Mouse (Mus musculus) lung, embryonic 15.5 days (tissue): ENCODE data around the gene Dlgap3. TPM values are rescaled to one million over a fixed set of nuclear protein-coding genes. Genes with fewer than 3 reads are reported as not detected.

Experiments
- ATAC-seq: fragments of 200-750 bp; cut with Nextera tagmentation; 2 replicates; pipeline ENCODE4 v1.8.0; 2017; ENCODE audit warnings: moderate number of reproducible peaks, borderline replicate concordance; ENCODE audit not compliant: low FRiP score, low TSS enrichment; ENCODE audit errors: extremely low read depth
- H3K27ac ChIP-seq: fragments of 300-500 bp; sonication (generic); 2 replicates; pipeline ENCODE4 v1.5.1; 2015; ENCODE audit warnings: moderate library complexity, mild to moderate bottlenecking, inconsistent platforms
- H3K27me3 ChIP-seq: fragments of 300-500 bp; sonication (generic); 2 replicates; pipeline ENCODE4 v1.6.1; 2015; ENCODE audit warnings: inconsistent platforms
- H3K36me3 ChIP-seq: fragments of 300-500 bp; sonication (generic); 2 replicates; pipeline ENCODE4 v1.6.1; 2015; ENCODE audit warnings: inconsistent platforms
- H3K4me1 ChIP-seq: fragments of 300-500 bp; sonication (generic); 2 replicates; pipeline ENCODE4 v1.6.1; 2015; ENCODE audit warnings: inconsistent platforms
- H3K4me2 ChIP-seq: fragments of 300-500 bp; sonication (generic); 2 replicates; pipeline ENCODE4 v1.6.1; 2015; ENCODE audit warnings: inconsistent platforms, mild to moderate bottlenecking, moderate library complexity
- H3K4me3 ChIP-seq: fragments of 300-500 bp; sonication (generic); 2 replicates; pipeline ENCODE4 v1.5.1; 2015; ENCODE audit warnings: mild to moderate bottlenecking, inconsistent platforms
- H3K9ac ChIP-seq: fragments of 300-500 bp; sonication (generic); 2 replicates; pipeline ENCODE4 v1.6.1; 2015; ENCODE audit warnings: inconsistent platforms
- H3K9me3 ChIP-seq: fragments of 300-500 bp; sonication (generic); 2 replicates; pipeline ENCODE4 v1.6.1; 2016; ENCODE audit warnings: inconsistent platforms
- WGBS: fragments of 180-500 bp; shearing (Covaris S2); methylation state at CpG from one replicate; pipeline ENCODE4 v1.1.7; 2015; 5-methylcytosine and 5-hydroxymethylcytosine counted together
- polyA plus RNA-seq: library from polyadenylated mRNA; unstranded; fragments of >200 nt; fragmentation: Nextera tagmentation; extraction: Ambion mirVana; gene quantifications from 2 replicates; pipeline ENCODE4 v1.2.1, GENCODE M21; 2015

Gene Dlgap3
- polyA plus RNA-seq, 1 experiment from 2014 or later: 0.75 TPM

GRCm38 (mm10) chr4:127177961-127178360 lies 9.0 kb downstream of the Dlgap3 start:
- H3K4me2 ChIP-seq: no peak overlapping the region
- no peaks in the 10 kb centered on the region for H3K36me3 ChIP-seq
- no peak overlapping the region for H3K4me3 ChIP-seq
- ATAC-seq: no peak
- H3K9ac ChIP-seq: no peak overlapping the region
- 63% methylated on average over 11 of the region's 11 CpGs for WGBS
- no peaks in the 10 kb centered on the region for H3K4me1 ChIP-seq
- H3K27me3 ChIP-seq: peaks cover 20% of the 10 kb centered on the region
- no peaks in the 10 kb centered on the region for H3K9me3 ChIP-seq
- H3K27ac ChIP-seq: no peak overlapping the region

DNA sequence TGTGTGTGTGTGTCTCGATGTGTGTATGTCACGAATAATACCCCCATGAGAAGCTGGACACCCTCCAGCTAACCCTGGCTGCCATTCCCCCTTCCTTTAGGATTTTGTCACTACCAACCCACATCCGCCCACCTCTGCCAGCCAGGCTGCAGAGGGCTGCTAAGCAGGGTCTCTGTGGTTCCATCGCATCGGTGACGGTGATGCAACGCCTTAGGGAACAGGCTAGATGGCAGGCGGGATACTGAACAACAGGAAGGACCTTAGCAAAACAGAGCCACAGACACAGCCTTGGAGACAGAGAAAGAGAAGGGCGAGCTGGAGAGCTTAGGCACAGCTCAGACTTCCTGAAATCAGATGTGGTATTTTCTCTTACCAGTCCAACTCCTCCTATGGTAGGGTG lies 9.7 kb downstream of the Dlgap3 start:
- no peak overlapping the region for H3K4me3 ChIP-seq
- H3K9me3 ChIP-seq: no peaks in the 10 kb centered on the region
- H3K27me3 ChIP-seq: peaks cover 20% of the 10 kb centered on the region
- no peaks in the 10 kb centered on the region for H3K4me1 ChIP-seq
- H3K36me3 ChIP-seq: no peaks in the 10 kb centered on the region
- WGBS: 49% methylated on average over 9 of the region's 9 CpGs
- no peak overlapping the region for H3K4me2 ChIP-seq
- no peak overlapping the region for H3K9ac ChIP-seq
- ATAC-seq: no peak
- no peak overlapping the region for H3K27ac ChIP-seq

GRCm38 (mm10) chr4:127179469-127180449 lies 10.8 kb downstream of the Dlgap3 start:
- Histone ChIP-seq H3K4me3 (no peak overlapping the region), H3K27ac (no peak overlapping the region), H3K9me3 (no peaks in the 10 kb centered on the region), H3K9ac (no peak overlapping the region), H3K36me3 (no peaks in the 10 kb centered on the region), H3K27me3 (peaks cover 20% of the 10 kb centered on the region), H3K4me2 (no peak overlapping the region), H3K4me1 (no peaks in the 10 kb centered on the region)
- WGBS: 8% methylated on average over 19 of the region's 19 CpGs
- no peak for ATAC-seq

DNA sequence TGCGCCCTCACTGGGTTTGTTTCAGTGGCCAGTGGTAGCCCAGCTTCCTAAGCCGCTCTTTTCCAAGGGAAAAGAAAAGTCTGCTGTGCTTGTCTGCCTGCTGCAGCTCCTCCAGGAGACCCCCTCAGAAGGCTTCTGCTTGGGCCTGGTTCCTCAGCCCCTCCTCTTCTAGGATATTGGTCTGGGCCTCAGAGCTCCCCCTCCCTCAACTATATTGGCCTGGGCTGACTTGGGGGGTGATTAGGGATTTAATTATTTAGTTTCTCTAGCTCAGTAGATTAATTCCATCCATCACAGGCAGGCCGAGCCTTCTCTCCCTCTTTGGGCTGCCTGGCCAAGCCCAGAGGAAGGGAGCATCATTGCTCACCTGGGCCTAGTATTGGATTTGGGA lies 11.4 kb downstream of the Dlgap3 start:
- no peak for ATAC-seq
- no peak overlapping the region for H3K4me3 ChIP-seq
- WGBS: 67% methylated on average over 3 of the region's 3 CpGs
- H3K36me3 ChIP-seq: no peaks in the 10 kb centered on the region
- no peak overlapping the region for H3K9ac ChIP-seq
- H3K27ac ChIP-seq: no peak overlapping the region
- no peak overlapping the region for H3K4me2 ChIP-seq
- H3K4me1 ChIP-seq: no peaks in the 10 kb centered on the region
- peaks cover 20% of the 10 kb centered on the region for H3K27me3 ChIP-seq
- H3K9me3 ChIP-seq: no peaks in the 10 kb centered on the region

DNA sequence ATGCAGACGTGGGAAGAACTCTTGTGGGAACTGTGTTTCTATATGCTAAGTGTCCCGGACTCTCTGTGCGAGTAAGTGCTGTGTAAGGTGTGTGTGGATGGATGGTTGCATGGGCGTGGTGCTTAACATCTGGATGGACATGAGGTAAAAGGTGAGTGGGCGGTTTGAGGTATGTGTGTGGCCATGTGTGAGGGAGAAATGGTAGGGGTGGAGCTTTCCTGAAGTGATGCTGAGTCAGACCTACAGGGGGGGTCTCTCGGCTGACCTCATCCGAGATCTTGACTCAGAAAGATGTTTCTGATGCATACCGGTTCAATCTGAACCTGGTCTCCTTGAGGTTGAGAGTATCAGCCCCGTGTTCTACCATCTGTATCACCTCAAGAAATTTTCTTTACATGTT lies 12.0 kb downstream of the Dlgap3 start:
- peaks cover 20% of the 10 kb centered on the region for H3K27me3 ChIP-seq
- WGBS: 78% methylated on average over 9 of the region's 9 CpGs
- ATAC-seq: no peak

GRCm38 (mm10) chr4:127183867-127184266 lies 14.9 kb downstream of the Dlgap3 start:
- H3K4me1 ChIP-seq: no peaks in the 10 kb centered on the region
- H3K9ac ChIP-seq: no peak overlapping the region
- H3K4me2 ChIP-seq: no peak overlapping the region
- H3K4me3 ChIP-seq: no peak overlapping the region
- ATAC-seq: no peak
- H3K9me3 ChIP-seq: no peaks in the 10 kb centered on the region
- H3K27ac ChIP-seq: no peak overlapping the region
- H3K36me3 ChIP-seq: no peaks in the 10 kb centered on the region
- 84% methylated on average over 5 of the region's 5 CpGs for WGBS
- peaks cover 12% of the 10 kb centered on the region; the same call in 1 of the 2 replicates for H3K27me3 ChIP-seq

More for the DNA sequence above, 12.0 kb downstream of the Dlgap3 start:
- Histone ChIP-seq H3K27ac (no peak overlapping the region), H3K9me3 (no peaks in the 10 kb centered on the region), H3K4me1 (no peaks in the 10 kb centered on the region), H3K4me2 (no peak overlapping the region), H3K36me3 (no peaks in the 10 kb centered on the region), H3K9ac (no peak overlapping the region), H3K4me3 (no peak overlapping the region)

- 83% methylated on average over 6 of the region's 6 CpGs for WGBS
- no peaks in the 10 kb centered on the region for H3K36me3 ChIP-seq
- ATAC-seq: no peak
- H3K27me3 ChIP-seq: no peaks in the 10 kb centered on the region
- no peaks in the 10 kb centered on the region for H3K9me3 ChIP-seq
- H3K27ac ChIP-seq: no peak overlapping the region
- H3K4me3 ChIP-seq: no peak overlapping the region
- H3K4me1 ChIP-seq: no peaks in the 10 kb centered on the region
- H3K9ac ChIP-seq: no peak overlapping the region
- H3K4me2 ChIP-seq: no peak overlapping the region
These were observed 21.9 kb downstream of the Dlgap3 start for GRCm38 (mm10) chr4:127190921-127191320.

GRCm38 (mm10) chr4:127192704-127193103 lies 23.7 kb downstream of the Dlgap3 start:
- Histone ChIP-seq H3K4me2 (no peak overlapping the region), H3K4me1 (no peaks in the 10 kb centered on the region), H3K9ac (no peak overlapping the region), H3K36me3 (no peaks in the 10 kb centered on the region), H3K9me3 (no peaks in the 10 kb centered on the region), H3K4me3 (no peak overlapping the region), H3K27me3 (no peaks in the 10 kb centered on the region), H3K27ac (no peak overlapping the region)
- 74% methylated on average over 8 of the region's 8 CpGs for WGBS
- no peak for ATAC-seq

- Histone ChIP-seq H3K4me3 (no peak overlapping the region), H3K27ac (no peak overlapping the region), H3K9ac (no peak overlapping the region), H3K9me3 (no peaks in the 10 kb centered on the region), H3K27me3 (no peaks in the 10 kb centered on the region), H3K4me1 (no peaks in the 10 kb centered on the region), H3K36me3 (no peaks in the 10 kb centered on the region), H3K4me2 (no peak overlapping the region)
- WGBS: 57% methylated on average over 14 of the region's 14 CpGs
- no peak for ATAC-seq
These were observed 24.6 kb downstream of the Dlgap3 start for GRCm38 (mm10) chr4:127193378-127194155.

- H3K9ac ChIP-seq: no peak overlapping the region
- no peaks in the 10 kb centered on the region for H3K4me1 ChIP-seq
- H3K36me3 ChIP-seq: no peaks in the 10 kb centered on the region
- WGBS: 78% methylated on average over 25 of the region's 25 CpGs
- H3K27me3 ChIP-seq: no peaks in the 10 kb centered on the region
- H3K4me3 ChIP-seq: no peak overlapping the region
- H3K9me3 ChIP-seq: no peaks in the 10 kb centered on the region
- H3K27ac ChIP-seq: no peak overlapping the region
- no peak overlapping the region for H3K4me2 ChIP-seq
- ATAC-seq: peak; percentile 33; the same call in 1 of the 2 replicates
These were observed 25.7 kb downstream of the Dlgap3 start for GRCm38 (mm10) chr4:127194477-127195269.

- Histone ChIP-seq H3K4me3 (no peak overlapping the region), H3K9ac (no peak overlapping the region), H3K27ac (no peak overlapping the region), H3K9me3 (no peaks in the 10 kb centered on the region), H3K27me3 (no peaks in the 10 kb centered on the region), H3K4me2 (no peak overlapping the region), H3K36me3 (no peaks in the 10 kb centered on the region), H3K4me1 (0 out of 2 replicates have a peak, but pooled peaks cover 4% of the 10 kb centered on the region)
- WGBS: 32% methylated on average over 6 of the region's 6 CpGs
- ATAC-seq: no peak
These were observed 29.6 kb downstream of the Dlgap3 start for GRCm38 (mm10) chr4:127198609-127199008.
